Mouse (Mus musculus): ENCODE data around the gene Znrf3. TPM values are rescaled to one million over a fixed set of nuclear protein-coding genes. Genes with fewer than 3 reads are reported as not detected.
"Not testable (repeated sequence)": the region's sequence is repeated elsewhere in the genome, so short reads cannot be mapped to it uniquely, and the experiment has no call there.

Znrf3 gene
- total RNA-seq (2021), result 1 to 10 TPM; 9.4 to 9.7 TPM

- DNase-seq (ENCODE audit: low spot score), result peak; percentile 76
- intact Hi-C loops (cut with DNase I), result no loop called here
These were observed at the start of gene Znrf3 for GRCm38 (mm10) chr11:5444599-5445451. Gene Znrf3, minus strand, starts transcription at chr11:5444847.

- no peak for DNase-seq (ENCODE audit: low spot score)
These were observed 49.2 kb upstream of the Znrf3 start for GRCm38 (mm10) chr11:5493869-5494268.

GRCm38 (mm10) chr11:5491912-5492311 lies 47.3 kb upstream of the Znrf3 start:
- no peak for DNase-seq (ENCODE audit: low spot score)
- intact Hi-C loops (cut with DNase I), result no loop called here

More at GRCm38 (mm10) chr11:5493869-5494268, 49.2 kb upstream of the Znrf3 start:
- intact Hi-C loops (cut with DNase I), result no loop called here

GRCm38 (mm10) chr11:5490989-5491656 lies 46.5 kb upstream of the Znrf3 start:
- intact Hi-C loops (cut with DNase I), result no loop called here
- no peak for DNase-seq (ENCODE audit: low spot score)

- intact Hi-C loops (cut with DNase I), result loop anchor here (5.0 kb wide), 1 partner anchor 398 kb away; no protein-coding TSS in a partner anchor
- not testable (repeated sequence) for DNase-seq (ENCODE audit: low spot score)
These were observed 44.8 kb upstream of the Znrf3 start for GRCm38 (mm10) chr11:5489433-5489832.

- intact Hi-C loops (cut with DNase I), result loop anchor here (1.0 to 5.0 kb wide), 3 partner anchors 36 to 402 kb away; no protein-coding TSS in a partner anchor
- peak; percentile 57 for DNase-seq (ENCODE audit: low spot score)
These were observed 40.8 kb upstream of the Znrf3 start for GRCm38 (mm10) chr11:5485193-5486011.

- DNase-seq (ENCODE audit: low spot score), result no peak
- intact Hi-C loops (cut with DNase I), result loop anchor here (2.0 kb wide), 1 partner anchor 208 kb away; no protein-coding TSS in a partner anchor
These were observed 37.9 kb upstream of the Znrf3 start for GRCm38 (mm10) chr11:5482581-5482980.

GRCm38 (mm10) chr11:5478831-5479230 lies 34.2 kb upstream of the Znrf3 start:
- DNase-seq (ENCODE audit: low spot score), result no peak
- intact Hi-C loops (cut with DNase I), result no loop called here

- DNase-seq (ENCODE audit: low spot score), result no peak
- intact Hi-C loops (cut with DNase I), result no loop called here
These were observed 33.5 kb upstream of the Znrf3 start for GRCm38 (mm10) chr11:5478193-5478592.

- intact Hi-C loops (cut with DNase I), result no loop called here
- DNase-seq (ENCODE audit: low spot score), result no peak
These were observed 32.2 kb upstream of the Znrf3 start for GRCm38 (mm10) chr11:5476806-5477205.

GRCm38 (mm10) chr11:5475556-5476118 lies 31.0 kb upstream of the Znrf3 start:
- intact Hi-C loops (cut with DNase I); DNase-seq (ENCODE audit: low spot score): not testable (repeated sequence)

GRCm38 (mm10) chr11:5474130-5474529 lies 29.5 kb upstream of the Znrf3 start:
- DNase-seq (ENCODE audit: low spot score), result no peak

GRCm38 (mm10) chr11:5470055-5470454 lies 25.4 kb upstream of the Znrf3 start:
- DNase-seq (ENCODE audit: low spot score), result no peak
- intact Hi-C loops (cut with DNase I), result loop anchor here (5.0 kb wide), 2 partner anchors 288 to 353 kb away; no protein-coding TSS in a partner anchor

More at GRCm38 (mm10) chr11:5474130-5474529, 29.5 kb upstream of the Znrf3 start:
- intact Hi-C loops (cut with DNase I), result loop anchor here (1.0 to 5.0 kb wide), 3 partner anchors 184 to 357 kb away; no protein-coding TSS in a partner anchor

GRCm38 (mm10) chr11:5469084-5469483 lies 24.4 kb upstream of the Znrf3 start:
- intact Hi-C loops (cut with DNase I), result no loop called here
- DNase-seq (ENCODE audit: low spot score), result no peak

- DNase-seq (ENCODE audit: low spot score), result no peak
- intact Hi-C loops (cut with DNase I), result no loop called here
These were observed 23.8 kb upstream of the Znrf3 start for GRCm38 (mm10) chr11:5468471-5468870.

GRCm38 (mm10) chr11:5451923-5452322 lies 7.3 kb upstream of the Znrf3 start:
- intact Hi-C loops (cut with DNase I), result loop anchor here (5.0 kb wide), 1 partner anchor 160 kb away; no protein-coding TSS in a partner anchor
- no peak for DNase-seq (ENCODE audit: low spot score)

GRCm38 (mm10) chr11:5451341-5451740 lies 6.7 kb upstream of the Znrf3 start:
- intact Hi-C loops (cut with DNase I), result loop anchor here (5.0 kb wide), 1 partner anchor 159 kb away; no protein-coding TSS in a partner anchor

GRCm38 (mm10) chr11:5450701-5451100 lies 6.1 kb upstream of the Znrf3 start:
- intact Hi-C loops (cut with DNase I), result loop anchor here (5.0 kb wide), 1 partner anchor 158 kb away; no protein-coding TSS in a partner anchor
- no peak for DNase-seq (ENCODE audit: low spot score)

More at GRCm38 (mm10) chr11:5451341-5451740, 6.7 kb upstream of the Znrf3 start:
- DNase-seq (ENCODE audit: low spot score), result no peak

GRCm38 (mm10) chr11:5445452-5445953 lies 856 bp upstream of the Znrf3 start:
- intact Hi-C loops (cut with DNase I), result no loop called here
- DNase-seq (ENCODE audit: low spot score), result no peak
